Mouse (Mus musculus): Measurements from ENCODE around the gene Ptrh1. TPM values are rescaled to one million over a fixed set of nuclear protein-coding genes. Genes with fewer than 3 reads are reported as not detected.
A peak's percentile ranks its signal among the peaks of the same experiment; 100 is the strongest.

Ptrh1 gene
- polyA plus RNA-seq, 1 experiment from 2014 or later, result 1.2 TPM

GRCm38 (mm10) chr2:32808816-32809566, 33.4 kb downstream of the Ptrh1 start:
- Histone ChIP-seq H3K9me3 (replicated peaks; ENCODE audit: control insufficient read depth, low read length) (no peaks in the 10 kb centered on the region), H3K27ac (ENCODE audit: low read length) (no peak overlapping the region), H3K4me2 (ENCODE audit: low read depth, low read length) (no peak overlapping the region), H3K4me3 (ENCODE audit: low read depth, low read length) (no peak overlapping the region), H3K36me3 (ENCODE audit: control insufficient read depth, insufficient read depth) (no peaks in the 10 kb centered on the region), H3K27me3 (ENCODE audit: control insufficient read depth, insufficient read depth, low read depth, low read length) (no peaks in the 10 kb centered on the region), H3K9ac (ENCODE audit: low read depth, low read length) (no peak overlapping the region), H3K4me1 (ENCODE audit: control insufficient read depth, low read depth, low read length) (no peaks in the 10 kb centered on the region)
- no peak for ATAC-seq (ENCODE audit: low read depth)
- WGBS (ENCODE audit: insufficient replicate concordance), result 80% methylated on average over 14 of the region's 14 CpGs

GRCm38 (mm10) chr2:32811959-32812358, 36.4 kb downstream of the Ptrh1 start:
- no peak for ATAC-seq (ENCODE audit: low read depth)
- 58% methylated on average over 8 of the region's 8 CpGs for WGBS (ENCODE audit: insufficient replicate concordance)

GRCm38 (mm10) chr2:32816497-32816896, 40.9 kb downstream of the Ptrh1 start:
- Histone ChIP-seq H3K4me2 (ENCODE audit: low read depth, low read length) (no peak overlapping the region), H3K27me3 (ENCODE audit: control insufficient read depth, insufficient read depth, low read depth, low read length) (no peaks in the 10 kb centered on the region), H3K27ac (ENCODE audit: low read length) (no peak overlapping the region), H3K4me1 (ENCODE audit: control insufficient read depth, low read depth, low read length) (no peaks in the 10 kb centered on the region), H3K4me3 (ENCODE audit: low read depth, low read length) (no peak overlapping the region), H3K9ac (ENCODE audit: low read depth, low read length) (no peak overlapping the region), H3K9me3 (replicated peaks; ENCODE audit: control insufficient read depth, low read length) (no peaks in the 10 kb centered on the region), H3K36me3 (ENCODE audit: control insufficient read depth, insufficient read depth) (no peaks in the 10 kb centered on the region)
- no peak for ATAC-seq (ENCODE audit: low read depth)
- 79% methylated on average over 2 of the region's 2 CpGs for WGBS (ENCODE audit: insufficient replicate concordance)

More at GRCm38 (mm10) chr2:32811959-32812358, 36.4 kb downstream of the Ptrh1 start:
- Histone ChIP-seq H3K4me2 (ENCODE audit: low read depth, low read length) (no peak overlapping the region), H3K9me3 (replicated peaks; ENCODE audit: control insufficient read depth, low read length) (no peaks in the 10 kb centered on the region), H3K27me3 (ENCODE audit: control insufficient read depth, insufficient read depth, low read depth, low read length) (no peaks in the 10 kb centered on the region), H3K27ac (ENCODE audit: low read length) (no peak overlapping the region), H3K4me3 (ENCODE audit: low read depth, low read length) (no peak overlapping the region), H3K9ac (ENCODE audit: low read depth, low read length) (no peak overlapping the region), H3K4me1 (ENCODE audit: control insufficient read depth, low read depth, low read length) (no peaks in the 10 kb centered on the region), H3K36me3 (ENCODE audit: control insufficient read depth, insufficient read depth) (no peaks in the 10 kb centered on the region)

- 63% methylated on average over 17 of the region's 17 CpGs for WGBS (ENCODE audit: insufficient replicate concordance)
- H3K27ac ChIP-seq (ENCODE audit: low read length), result no peak overlapping the region
- H3K9ac ChIP-seq (ENCODE audit: low read depth, low read length), result no peak overlapping the region
- H3K9me3 ChIP-seq (replicated peaks; ENCODE audit: control insufficient read depth, low read length), result no peaks in the 10 kb centered on the region
- H3K36me3 ChIP-seq (ENCODE audit: control insufficient read depth, insufficient read depth), result no peaks in the 10 kb centered on the region
- H3K4me1 ChIP-seq (ENCODE audit: control insufficient read depth, low read depth, low read length), result no peaks in the 10 kb centered on the region
- no peak for ATAC-seq (ENCODE audit: low read depth)
- no peaks in the 10 kb centered on the region for H3K27me3 ChIP-seq (ENCODE audit: control insufficient read depth, insufficient read depth, low read depth, low read length)
- H3K4me2 ChIP-seq (ENCODE audit: low read depth, low read length), result no peak overlapping the region
- no peak overlapping the region for H3K4me3 ChIP-seq (ENCODE audit: low read depth, low read length)
These were observed 41.5 kb downstream of the Ptrh1 start for GRCm38 (mm10) chr2:32816946-32817581.

- Histone ChIP-seq H3K4me3 (ENCODE audit: low read depth, low read length) (no peak overlapping the region), H3K9ac (ENCODE audit: low read depth, low read length) (no peak overlapping the region), H3K36me3 (ENCODE audit: control insufficient read depth, insufficient read depth) (no peaks in the 10 kb centered on the region), H3K4me2 (ENCODE audit: low read depth, low read length) (no peak overlapping the region), H3K27me3 (ENCODE audit: control insufficient read depth, insufficient read depth, low read depth, low read length) (no peaks in the 10 kb centered on the region), H3K9me3 (replicated peaks; ENCODE audit: control insufficient read depth, low read length) (no peaks in the 10 kb centered on the region), H3K4me1 (ENCODE audit: control insufficient read depth, low read depth, low read length) (no peaks in the 10 kb centered on the region), H3K27ac (ENCODE audit: low read length) (no peak overlapping the region)
- no peak for ATAC-seq (ENCODE audit: low read depth)
- whole genome bisulfite sequencing (ENCODE audit: insufficient replicate concordance), result 68% methylated on average over 7 of the region's 7 CpGs
These were observed 42.0 kb downstream of the Ptrh1 start for GRCm38 (mm10) chr2:32817589-32817988.

- no peak for ATAC-seq (ENCODE audit: low read depth)
- Histone ChIP-seq H3K4me1 (ENCODE audit: control insufficient read depth, low read depth, low read length) (no peaks in the 10 kb centered on the region), H3K36me3 (ENCODE audit: control insufficient read depth, insufficient read depth) (no peaks in the 10 kb centered on the region), H3K4me3 (ENCODE audit: low read depth, low read length) (no peak overlapping the region), H3K27ac (ENCODE audit: low read length) (no peak overlapping the region), H3K27me3 (ENCODE audit: control insufficient read depth, insufficient read depth, low read depth, low read length) (no peaks in the 10 kb centered on the region), H3K9me3 (replicated peaks; ENCODE audit: control insufficient read depth, low read length) (no peaks in the 10 kb centered on the region), H3K9ac (ENCODE audit: low read depth, low read length) (no peak overlapping the region), H3K4me2 (ENCODE audit: low read depth, low read length) (no peak overlapping the region)
- 90% methylated on average over 5 of the region's 5 CpGs for WGBS (ENCODE audit: insufficient replicate concordance)
These were observed 42.6 kb downstream of the Ptrh1 start for GRCm38 (mm10) chr2:32818208-32818607.

- Histone ChIP-seq H3K4me2 (ENCODE audit: low read depth, low read length) (no peak overlapping the region), H3K4me1 (ENCODE audit: control insufficient read depth, low read depth, low read length) (no peaks in the 10 kb centered on the region), H3K9me3 (replicated peaks; ENCODE audit: control insufficient read depth, low read length) (no peaks in the 10 kb centered on the region), H3K36me3 (ENCODE audit: control insufficient read depth, insufficient read depth) (no peaks in the 10 kb centered on the region), H3K4me3 (ENCODE audit: low read depth, low read length) (no peak overlapping the region), H3K27me3 (ENCODE audit: control insufficient read depth, insufficient read depth, low read depth, low read length) (no peaks in the 10 kb centered on the region), H3K9ac (ENCODE audit: low read depth, low read length) (no peak overlapping the region), H3K27ac (ENCODE audit: low read length) (no peak overlapping the region)
- peak; percentile 32; the same call in 1 of the 2 replicates for ATAC-seq (ENCODE audit: low read depth)
- 48% methylated on average over 11 of the region's 11 CpGs for WGBS (ENCODE audit: insufficient replicate concordance)
These were observed 45.6 kb downstream of the Ptrh1 start for GRCm38 (mm10) chr2:32821041-32821802.

GRCm38 (mm10) chr2:32822643-32823042, 47.1 kb downstream of the Ptrh1 start:
- Histone ChIP-seq H3K27me3 (ENCODE audit: control insufficient read depth, insufficient read depth, low read depth, low read length) (no peaks in the 10 kb centered on the region), H3K9me3 (replicated peaks; ENCODE audit: control insufficient read depth, low read length) (no peaks in the 10 kb centered on the region), H3K4me3 (ENCODE audit: low read depth, low read length) (no peak overlapping the region), H3K27ac (ENCODE audit: low read length) (no peak overlapping the region), H3K4me1 (ENCODE audit: control insufficient read depth, low read depth, low read length) (no peaks in the 10 kb centered on the region), H3K36me3 (ENCODE audit: control insufficient read depth, insufficient read depth) (no peaks in the 10 kb centered on the region), H3K4me2 (ENCODE audit: low read depth, low read length) (no peak overlapping the region), H3K9ac (ENCODE audit: low read depth, low read length) (no peak overlapping the region)
- 65% methylated on average over 6 of the region's 6 CpGs for WGBS (ENCODE audit: insufficient replicate concordance)
- no peak for ATAC-seq (ENCODE audit: low read depth)

- no peak overlapping the region for H3K9ac ChIP-seq (ENCODE audit: low read depth, low read length)
- H3K36me3 ChIP-seq (ENCODE audit: control insufficient read depth, insufficient read depth), result no peaks in the 10 kb centered on the region
- no peaks in the 10 kb centered on the region for H3K27me3 ChIP-seq (ENCODE audit: control insufficient read depth, insufficient read depth, low read depth, low read length)
- H3K27ac ChIP-seq (ENCODE audit: low read length), result no peak overlapping the region
- no peak overlapping the region for H3K4me3 ChIP-seq (ENCODE audit: low read depth, low read length)
- ATAC-seq (ENCODE audit: low read depth), result no peak
- H3K4me2 ChIP-seq (ENCODE audit: low read depth, low read length), result no peak overlapping the region
- no peaks in the 10 kb centered on the region for H3K4me1 ChIP-seq (ENCODE audit: control insufficient read depth, low read depth, low read length)
- 64% methylated on average over 11 of the region's 11 CpGs for WGBS (ENCODE audit: insufficient replicate concordance)
- no peaks in the 10 kb centered on the region for H3K9me3 ChIP-seq (replicated peaks; ENCODE audit: control insufficient read depth, low read length)
These were observed 47.6 kb downstream of the Ptrh1 start for GRCm38 (mm10) chr2:32823153-32823552.

All from liver, embryonic 16.5 days (tissue).